In the genomic region with DNA sequence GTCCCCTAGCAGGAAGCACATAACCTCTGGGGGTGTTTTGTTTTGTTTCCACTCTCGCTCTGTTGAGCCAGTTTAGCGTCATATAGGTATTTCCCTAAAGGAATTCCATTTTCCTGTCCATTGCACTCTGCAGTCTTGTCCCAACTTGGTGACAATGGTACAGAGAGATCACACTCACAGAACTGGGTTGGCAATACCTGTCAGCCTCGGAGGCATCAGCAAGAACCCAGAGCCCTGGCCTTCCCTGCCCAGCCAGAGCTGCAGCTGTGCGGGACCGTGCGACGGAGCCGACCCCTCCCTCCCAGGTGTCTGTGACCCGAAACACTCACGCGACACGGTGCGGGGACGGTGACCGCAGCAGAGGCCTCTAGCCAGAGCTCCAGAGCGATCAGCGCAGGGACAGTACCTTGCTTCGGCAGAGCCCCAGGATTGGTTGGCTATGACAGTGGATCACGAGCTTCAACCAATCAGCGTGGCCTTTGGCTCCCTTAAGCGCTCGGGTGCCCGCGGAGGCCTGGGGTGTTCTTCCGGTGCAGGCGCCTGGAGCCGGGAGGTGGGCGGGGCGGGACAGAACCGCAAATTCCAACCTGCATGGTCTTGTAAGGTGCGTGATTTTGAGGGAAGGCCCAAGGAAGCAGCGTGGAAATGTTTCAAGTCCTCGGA, we compare ENCODE assay signal across 8 mouse cellular contexts. TPM values are rescaled to one million over a fixed set of nuclear protein-coding genes. Genes with fewer than 3 reads are reported as not detected.
DNase-seq lines count a peak whose midpoint lies in the region; ATAC-seq and TF ChIP-seq lines count a peak whose summit lies in the region.

No protein-coding gene starts in this region.

- H3K27me3 ChIP-seq in heart, embryonic 14.5 days (ENCODE audit: control insufficient read depth, insufficient read depth, low read length): no peaks in the 10 kb centered on the region
- H3K27me3 ChIP-seq in liver, embryonic 14.5 days (ENCODE audit: control insufficient read depth, insufficient read depth, low read length): no peaks in the 10 kb centered on the region
- no peaks in the 10 kb centered on the region for H3K27me3 ChIP-seq in neural tube, embryonic 11.5 days (ENCODE audit: control insufficient read depth, insufficient read depth, low read length)
- no peaks in the 10 kb centered on the region for H3K27me3 ChIP-seq in stomach, postnatal 0 days (ENCODE audit: control insufficient read depth, insufficient read depth, low read length)

- no peaks in the 10 kb centered on the region for H3K9me3 ChIP-seq in heart, embryonic 14.5 days (ENCODE audit: control insufficient read depth, low read length)
- no peaks in the 10 kb centered on the region for H3K9me3 ChIP-seq in liver, embryonic 14.5 days (ENCODE audit: control insufficient read depth, low read length)
- H3K9me3 ChIP-seq in neural tube, embryonic 11.5 days (ENCODE audit: control insufficient read depth, low read length): no peaks in the 10 kb centered on the region
- no peaks in the 10 kb centered on the region for H3K9me3 ChIP-seq in stomach, postnatal 0 days (ENCODE audit: control insufficient read depth, low read length)

- H3K4me2 ChIP-seq in heart, embryonic 14.5 days (ENCODE audit: low read length): peak overlapping the region; percentile 69
- H3K4me2 ChIP-seq in liver, embryonic 14.5 days (ENCODE audit: low read depth): peak overlapping the region; percentile 97
- H3K4me2 ChIP-seq in neural tube, embryonic 11.5 days (ENCODE audit: low read depth): peak overlapping the region; percentile 79
- H3K4me2 ChIP-seq in stomach, postnatal 0 days (replicated peaks; ENCODE audit: low read depth): peak overlapping the region; percentile 86

- peak overlapping the region; percentile 74 for H3K4me3 ChIP-seq in brown adipose tissue, adult 24 weeks (ENCODE audit: insufficient read depth, low read depth, low read length)
- peak overlapping the region; percentile 61 to 68 for H3K4me3 ChIP-seq in heart, embryonic 14.5 days (ENCODE audit: control insufficient read depth in 1 of 2, insufficient read depth in 1 of 2, low read depth in 1 of 2, low read length in 2 of 2)
- H3K4me3 ChIP-seq in liver, embryonic 14.5 days (ENCODE audit: insufficient read depth in 1 of 2, low read depth in 2 of 2, low read length in 2 of 2): peak overlapping the region; percentile 64 to 65
- peak overlapping the region; percentile 60 for H3K4me3 ChIP-seq in neural tube, embryonic 11.5 days (ENCODE audit: low read depth, low read length)
- H3K4me3 ChIP-seq in stomach, postnatal 0 days (ENCODE audit: low read depth, low read length): peak overlapping the region; percentile 63

- H3K27ac ChIP-seq in brown adipose tissue, adult 24 weeks (replicated peaks; ENCODE audit: low read depth, low read length): peak overlapping the region; percentile 44
- H3K27ac ChIP-seq in heart, embryonic 14.5 days (replicated peaks in 1 of 2; ENCODE audit: control insufficient read depth in 1 of 2, insufficient read depth in 1 of 2, low read depth in 2 of 2, low read length in 2 of 2): no peak overlapping the region
- no peak overlapping the region for H3K27ac ChIP-seq in liver, embryonic 14.5 days
- H3K27ac ChIP-seq in neural tube, embryonic 11.5 days (ENCODE audit: low read depth, low read length): no peak overlapping the region
- peak overlapping the region; percentile 71 for H3K27ac ChIP-seq in stomach, postnatal 0 days (replicated peaks)

- H3K4me1 ChIP-seq in brown adipose tissue, adult 24 weeks (ENCODE audit: control insufficient read depth, insufficient read depth, insufficient read length, low read length): 0 out of 2 replicates have a peak, but pooled peaks cover 2% of the 10 kb centered on the region
- H3K4me1 ChIP-seq in heart, embryonic 14.5 days (ENCODE audit: control insufficient read depth in 2 of 2, insufficient read depth in 2 of 2, low read length in 2 of 2): peaks cover 0 to 13% of the 10 kb centered on the region in 2 experiments; a peak in 1 of 4 replicates
- peaks cover 13 to 17% of the 10 kb centered on the region in 2 experiments for H3K4me1 ChIP-seq in liver, embryonic 14.5 days (replicated peaks; ENCODE audit: control insufficient read depth in 2 of 2, insufficient read depth in 2 of 2, low read length in 1 of 2)
- no peaks in the 10 kb centered on the region for H3K4me1 ChIP-seq in neural tube, embryonic 11.5 days (ENCODE audit: control insufficient read depth, insufficient read depth, low read length)
- peaks cover 2% of the 10 kb centered on the region; the same call in 1 of the 2 replicates for H3K4me1 ChIP-seq in stomach, postnatal 0 days (replicated peaks; ENCODE audit: control insufficient read depth, insufficient read depth)

- peak overlapping the region; percentile 76 for H3K9ac ChIP-seq in heart, embryonic 14.5 days (ENCODE audit: low read length)
- H3K9ac ChIP-seq in liver, embryonic 14.5 days (replicated peaks): peak overlapping the region; percentile 82
- H3K9ac ChIP-seq in neural tube, embryonic 11.5 days (ENCODE audit: low read length): peak overlapping the region; percentile 70
- H3K9ac ChIP-seq in stomach, postnatal 0 days (ENCODE audit: low read length): peak overlapping the region; percentile 76

- ATAC-seq in heart, embryonic 14.5 days (ENCODE audit: insufficient number of reproducible peaks, insufficient read depth, low FRiP score, low read depth): peak; percentile 98
- ATAC-seq in liver, embryonic 14.5 days (ENCODE audit: insufficient read depth): peak; percentile 100
- peak; percentile 100 for ATAC-seq in neural tube, embryonic 11.5 days (ENCODE audit: insufficient read depth, low FRiP score, low TSS enrichment)
- ATAC-seq in stomach, postnatal 0 days (ENCODE audit: low FRiP score, low TSS enrichment): peak; percentile 96

- peaks cover 19% of the 10 kb centered on the region for H3K36me3 ChIP-seq in heart, embryonic 14.5 days (ENCODE audit: control insufficient read depth, insufficient read depth, low read length)
- H3K36me3 ChIP-seq in liver, embryonic 14.5 days (replicated peaks; ENCODE audit: control insufficient read depth, insufficient read depth, low read depth): no peaks in the 10 kb centered on the region
- H3K36me3 ChIP-seq in neural tube, embryonic 11.5 days (ENCODE audit: control insufficient read depth, insufficient read depth, low read length): no peaks in the 10 kb centered on the region
- peaks cover 3% of the 10 kb centered on the region; the same call in 1 of the 2 replicates for H3K36me3 ChIP-seq in stomach, postnatal 0 days (ENCODE audit: control insufficient read depth, insufficient read depth, low read length)

- no peak for TF ChIP-seq EP300 in liver, embryonic 14.5 days (IDR thresholded peaks at IDR 0.05; ENCODE audit: low read depth)
- no peak for TF ChIP-seq EP300 in stomach, postnatal 0 days (optimal IDR thresholded peaks at IDR 0.05)

- TF ChIP-seq CTCF in liver, embryonic 14.5 days (IDR thresholded peaks at IDR 0.05; ENCODE audit: low read depth): no peak
- no peak for TF ChIP-seq CTCF in stomach, postnatal 0 days (IDR thresholded peaks at IDR 0.05; ENCODE audit: low read depth)

- DNase-seq in CD4-positive, CD25-positive, alpha-beta regulatory T cell, adult 2 months (ENCODE audit: low read depth, low spot score): peak; percentile 94
- peak; percentile 52 for DNase-seq in fat pad, adult 2 months (ENCODE audit: extremely low read depth, low read depth, low spot score)
- DNase-seq in kidney, postnatal 25 days: peak; percentile 94 to 98
- DNase-seq in liver, embryonic 14.5 days (ENCODE audit: low read depth in 3 of 3, low spot score in 3 of 3): peak; percentile 90 to 93 (median 91)
- peak; percentile 90 for DNase-seq in neural tube, embryonic 11.5 days (ENCODE audit: low spot score)
- DNase-seq in stomach, postnatal 0 days (ENCODE audit: low spot score): peak; percentile 89

- WGBS in heart, embryonic 14.5 days: 2% methylated on average over 33 of the region's 33 CpGs
- 3% methylated on average over 33 of the region's 33 CpGs for WGBS in liver, embryonic 14.5 days (ENCODE audit: insufficient replicate concordance)
- WGBS in neural tube, embryonic 11.5 days: 3% methylated on average over 33 of the region's 33 CpGs
- WGBS in stomach, postnatal 0 days: 1% methylated on average over 33 of the region's 33 CpGs

RNA-seq across cellular contexts. Expression of gene Plgrkt, which starts 5.6 kb away (rescaled TPM):
- polyA plus RNA-seq in brown adipose tissue, adult 24 weeks (2012; ENCODE audit: insufficient read depth, insufficient read length, missing spikeins): 118 and 119 TPM in 2 replicates
- polyA plus RNA-seq in heart, embryonic 14.5 days (2014; fragmentation: Nextera tagmentation; extraction: Ambion mirVana): 44.6 and 45.9 TPM in 2 replicates
- 14.0 and 21.9 TPM in 2 replicates for polyA plus RNA-seq in liver, embryonic 14.5 days (2012; rRNA removed)
- polyA plus RNA-seq in liver, embryonic 14.5 days (2014; fragmentation: Nextera tagmentation; extraction: Ambion mirVana): 26.2 and 28.3 TPM in 2 replicates
- polyA plus RNA-seq in neural tube, embryonic 11.5 days (2014; fragmentation: Nextera tagmentation; extraction: Ambion mirVana): 51.8 and 52.1 TPM in 2 replicates
- polyA plus RNA-seq in stomach, postnatal 0 days (2015; fragmentation: Nextera tagmentation; extraction: Ambion mirVana): 166 and 169 TPM in 2 replicates

RNA-seq across cellular contexts. Expression of gene Cd274, which starts 5.7 kb away (rescaled TPM):
- 52.6 and 58.2 TPM in 2 replicates for polyA plus RNA-seq in brown adipose tissue, adult 24 weeks (2012; ENCODE audit: insufficient read depth, insufficient read length, missing spikeins)
- 0.32 and 0.36 TPM in 2 replicates for polyA plus RNA-seq in heart, embryonic 14.5 days (2014; fragmentation: Nextera tagmentation; extraction: Ambion mirVana)
- polyA plus RNA-seq in liver, embryonic 14.5 days (2012; rRNA removed): 0.65 and 0.75 TPM in 2 replicates
- 0.10 and 0.67 TPM in 2 replicates for polyA plus RNA-seq in liver, embryonic 14.5 days (2014; fragmentation: Nextera tagmentation; extraction: Ambion mirVana)
- 0.38 and 0.58 TPM in 2 replicates for polyA plus RNA-seq in neural tube, embryonic 11.5 days (2014; fragmentation: Nextera tagmentation; extraction: Ambion mirVana)
- 0.08 and 0.16 TPM in 2 replicates for polyA plus RNA-seq in stomach, postnatal 0 days (2015; fragmentation: Nextera tagmentation; extraction: Ambion mirVana)

RNA-seq across cellular contexts. Expression of gene Rln1, which starts 27.1 kb away (rescaled TPM):
- polyA plus RNA-seq in brown adipose tissue, adult 24 weeks (2012; ENCODE audit: insufficient read depth, insufficient read length, missing spikeins): not detected in 2 replicates
- polyA plus RNA-seq in heart, embryonic 14.5 days (2014; fragmentation: Nextera tagmentation; extraction: Ambion mirVana): 0.20 TPM in 1 of 2 replicates, not detected in the other
- polyA plus RNA-seq in liver, embryonic 14.5 days (2012; rRNA removed): not detected in 2 replicates
- polyA plus RNA-seq in liver, embryonic 14.5 days (2014; fragmentation: Nextera tagmentation; extraction: Ambion mirVana): not detected in 2 replicates
- polyA plus RNA-seq in neural tube, embryonic 11.5 days (2014; fragmentation: Nextera tagmentation; extraction: Ambion mirVana): 1.2 TPM in 1 of 2 replicates, not detected in the other
- polyA plus RNA-seq in stomach, postnatal 0 days (2015; fragmentation: Nextera tagmentation; extraction: Ambion mirVana): 0.24 TPM in 1 of 2 replicates, not detected in the other

RNA-seq across cellular contexts. Expression of gene Insl6, which starts 36.4 kb away (rescaled TPM):
- polyA plus RNA-seq in brown adipose tissue, adult 24 weeks (2012; ENCODE audit: insufficient read depth, insufficient read length, missing spikeins): 8.0 and 8.2 TPM in 2 replicates
- 3.8 and 4.0 TPM in 2 replicates for polyA plus RNA-seq in heart, embryonic 14.5 days (2014; fragmentation: Nextera tagmentation; extraction: Ambion mirVana)
- polyA plus RNA-seq in liver, embryonic 14.5 days (2012; rRNA removed): 0.36 and 0.45 TPM in 2 replicates
- 0.76 and 1.2 TPM in 2 replicates for polyA plus RNA-seq in liver, embryonic 14.5 days (2014; fragmentation: Nextera tagmentation; extraction: Ambion mirVana)
- 6.2 and 7.3 TPM in 2 replicates for polyA plus RNA-seq in neural tube, embryonic 11.5 days (2014; fragmentation: Nextera tagmentation; extraction: Ambion mirVana)
- polyA plus RNA-seq in stomach, postnatal 0 days (2015; fragmentation: Nextera tagmentation; extraction: Ambion mirVana): 3.0 and 3.2 TPM in 2 replicates

RNA-seq across cellular contexts. Expression of gene Pdcd1lg2, which starts 49.1 kb away (rescaled TPM):
- not detected in 2 replicates for polyA plus RNA-seq in brown adipose tissue, adult 24 weeks (2012; ENCODE audit: insufficient read depth, insufficient read length, missing spikeins)
- not detected in 2 replicates for polyA plus RNA-seq in heart, embryonic 14.5 days (2014; fragmentation: Nextera tagmentation; extraction: Ambion mirVana)
- 0.02 TPM in 1 of 2 replicates, not detected in the other for polyA plus RNA-seq in liver, embryonic 14.5 days (2012; rRNA removed)
- not detected in 2 replicates for polyA plus RNA-seq in liver, embryonic 14.5 days (2014; fragmentation: Nextera tagmentation; extraction: Ambion mirVana)
- polyA plus RNA-seq in neural tube, embryonic 11.5 days (2014; fragmentation: Nextera tagmentation; extraction: Ambion mirVana): not detected in 2 replicates
- 0.05 and 0.06 TPM in 2 replicates for polyA plus RNA-seq in stomach, postnatal 0 days (2015; fragmentation: Nextera tagmentation; extraction: Ambion mirVana)

Comparison
In these comparisons a context has a peak if more than half of its experiments do, and no peak if none do; other contexts are left out.
1. H3K27ac ChIP-seq: peak in brown adipose tissue, adult 24 weeks (single experiment) and stomach, postnatal 0 days (single experiment); none in heart, embryonic 14.5 days (0 of 2), liver, embryonic 14.5 days (single experiment) and neural tube, embryonic 11.5 days (single experiment).
2. RNA of gene Cd274, which starts 5.7 kb away (polyA plus RNA-seq): 52.6 to 58.2 TPM in brown adipose tissue, adult 24 weeks; 0.10 to 0.75 TPM in liver, embryonic 14.5 days, 0.38 to 0.58 TPM in neural tube, embryonic 11.5 days, 0.32 to 0.36 TPM in heart, embryonic 14.5 days and 0.08 to 0.16 TPM in stomach, postnatal 0 days; every median in the first group is over 10 times any median in the second.
3. Peak in every context shown above with its lines, with median percentiles within 50 percentile points of each other: DNase-seq, H3K4me3 ChIP-seq, ATAC-seq, H3K4me2 ChIP-seq and H3K9ac ChIP-seq.